Mouse (Mus musculus): ENCODE results near the gene Dync2h1. TPM values are rescaled to one million over a fixed set of nuclear protein-coding genes. Genes with fewer than 3 reads are reported as not detected.
A peak's percentile ranks its signal among the peaks of the same experiment; 100 is the strongest.
"Not testable (repeated sequence)": the region's sequence is repeated elsewhere in the genome, so short reads cannot be mapped to it uniquely, and the experiment has no call there.

The Dync2h1 gene
- polyA plus RNA-seq (2012; rRNA removed): 6.6 and 7.0 TPM in 2 replicates

- peak; percentile 98 for DNase-seq (ENCODE audit: low read depth)
- TF ChIP-seq CTCF (IDR thresholded peaks at IDR 0.05; ENCODE audit: borderline replicate concordance, extremely low read depth, insufficient read depth, insufficient read length): no peak
- peak; percentile 66; the same call in 1 of the 2 replicates for TF ChIP-seq POLR2A (IDR thresholded peaks at IDR 0.05; ENCODE audit: borderline replicate concordance, extremely low read depth, insufficient read depth, insufficient read length, poor library complexity, severe bottlenecking)
Observed at GRCm38 (mm10) chr9:7184172-7184896, at the start of gene Dync2h1, which contains the start of gene Dcun1d5. Dync2h1 (minus strand) TSS chr9:7184446. Dcun1d5 (plus strand) TSS chr9:7184520.

- TF ChIP-seq POLR2A (IDR thresholded peaks at IDR 0.05; ENCODE audit: borderline replicate concordance, extremely low read depth, insufficient read depth, insufficient read length, poor library complexity, severe bottlenecking) (no peak), CTCF (IDR thresholded peaks at IDR 0.05; ENCODE audit: borderline replicate concordance, extremely low read depth, insufficient read depth, insufficient read length) (no peak)
- no peak for DNase-seq (ENCODE audit: low read depth)
Observed at GRCm38 (mm10) chr9:7221460-7221859, 37.2 kb upstream of the Dync2h1 start.

GRCm38 (mm10) chr9:7221024-7221423 lies 36.8 kb upstream of the Dync2h1 start:
- TF ChIP-seq CTCF (IDR thresholded peaks at IDR 0.05; ENCODE audit: borderline replicate concordance, extremely low read depth, insufficient read depth, insufficient read length): no peak
- TF ChIP-seq POLR2A (IDR thresholded peaks at IDR 0.05; ENCODE audit: borderline replicate concordance, extremely low read depth, insufficient read depth, insufficient read length, poor library complexity, severe bottlenecking): no peak
- no peak for DNase-seq (ENCODE audit: low read depth)

- no peak for TF ChIP-seq POLR2A (IDR thresholded peaks at IDR 0.05; ENCODE audit: borderline replicate concordance, extremely low read depth, insufficient read depth, insufficient read length, poor library complexity, severe bottlenecking)
- 0 out of 2 replicates have a peak, but pooled peaks have one; percentile 2 for TF ChIP-seq CTCF (IDR thresholded peaks at IDR 0.05; ENCODE audit: borderline replicate concordance, extremely low read depth, insufficient read depth, insufficient read length)
Observed at GRCm38 (mm10) chr9:7216240-7216639, 32.0 kb upstream of the Dync2h1 start.

GRCm38 (mm10) chr9:7190694-7191093 lies 6.4 kb upstream of the Dync2h1 start:
- not testable (repeated sequence) for DNase-seq (ENCODE audit: low read depth)

More at GRCm38 (mm10) chr9:7216240-7216639, 32.0 kb upstream of the Dync2h1 start:
- DNase-seq (ENCODE audit: low read depth): peak; percentile 47

GRCm38 (mm10) chr9:7184897-7185291 lies 648 bp upstream of the Dync2h1 start:
- TF ChIP-seq POLR2A (IDR thresholded peaks at IDR 0.05; ENCODE audit: borderline replicate concordance, extremely low read depth, insufficient read depth, insufficient read length, poor library complexity, severe bottlenecking) (no peak), CTCF (IDR thresholded peaks at IDR 0.05; ENCODE audit: borderline replicate concordance, extremely low read depth, insufficient read depth, insufficient read length) (no peak)
- peak; percentile 63 for DNase-seq (ENCODE audit: low read depth)

GRCm38 (mm10) chr9:7176618-7177610 lies 7.3 kb downstream of the Dync2h1 start:
- TF ChIP-seq POLR2A (IDR thresholded peaks at IDR 0.05; ENCODE audit: borderline replicate concordance, extremely low read depth, insufficient read depth, insufficient read length, poor library complexity, severe bottlenecking) (no peak), CTCF (IDR thresholded peaks at IDR 0.05; ENCODE audit: borderline replicate concordance, extremely low read depth, insufficient read depth, insufficient read length) (no peak)
- DNase-seq (ENCODE audit: low read depth): peak; percentile 98

GRCm38 (mm10) chr9:7173756-7174155 lies 10.5 kb downstream of the Dync2h1 start:
- TF ChIP-seq POLR2A (IDR thresholded peaks at IDR 0.05; ENCODE audit: borderline replicate concordance, extremely low read depth, insufficient read depth, insufficient read length, poor library complexity, severe bottlenecking): no peak
- no peak for TF ChIP-seq CTCF (IDR thresholded peaks at IDR 0.05; ENCODE audit: borderline replicate concordance, extremely low read depth, insufficient read depth, insufficient read length)
- DNase-seq (ENCODE audit: low read depth): no peak

- TF ChIP-seq POLR2A (IDR thresholded peaks at IDR 0.05; ENCODE audit: borderline replicate concordance, extremely low read depth, insufficient read depth, insufficient read length, poor library complexity, severe bottlenecking) (no peak), CTCF (IDR thresholded peaks at IDR 0.05; ENCODE audit: borderline replicate concordance, extremely low read depth, insufficient read depth, insufficient read length) (no peak)
- DNase-seq (ENCODE audit: low read depth): no peak
Observed at GRCm38 (mm10) chr9:7167339-7167998, 16.8 kb downstream of the Dync2h1 start.

GRCm38 (mm10) chr9:7160688-7161087 lies 23.6 kb downstream of the Dync2h1 start:
- TF ChIP-seq POLR2A (IDR thresholded peaks at IDR 0.05; ENCODE audit: borderline replicate concordance, extremely low read depth, insufficient read depth, insufficient read length, poor library complexity, severe bottlenecking): no peak
- no peak for TF ChIP-seq CTCF (IDR thresholded peaks at IDR 0.05; ENCODE audit: borderline replicate concordance, extremely low read depth, insufficient read depth, insufficient read length)
- DNase-seq (ENCODE audit: low read depth): no peak

- no peak for DNase-seq (ENCODE audit: low read depth)
- no peak for TF ChIP-seq POLR2A (IDR thresholded peaks at IDR 0.05; ENCODE audit: borderline replicate concordance, extremely low read depth, insufficient read depth, insufficient read length, poor library complexity, severe bottlenecking)
- TF ChIP-seq CTCF (IDR thresholded peaks at IDR 0.05; ENCODE audit: borderline replicate concordance, extremely low read depth, insufficient read depth, insufficient read length): no peak
Observed at GRCm38 (mm10) chr9:7159718-7160117, 24.5 kb downstream of the Dync2h1 start.
